Mouse (Mus musculus): ENCODE measurements around the gene Dll4. TPM values are rescaled to one million over a fixed set of nuclear protein-coding genes. Genes with fewer than 3 reads are reported as not detected.

Gene Dll4
- total RNA-seq, 2 experiments from 2014 or later: 2.3 to 4.0 TPM

- intact Hi-C loops (cut with DNase I): no loop called here
These were observed 3.7 kb downstream of the Dll4 start for GRCm38 (mm10) chr2:119329123-119329817.

GRCm38 (mm10) chr2:119330795-119331194 is 5.2 kb downstream of the Dll4 start:
- intact Hi-C loops (cut with DNase I): no loop called here

More at GRCm38 (mm10) chr2:119329123-119329817, 3.7 kb downstream of the Dll4 start:
- DNase-seq (ENCODE audit: low spot score in 2 of 2): no peak

GRCm38 (mm10) chr2:119332177-119332661 is 6.6 kb downstream of the Dll4 start:
- intact Hi-C loops (cut with DNase I): no loop called here
- DNase-seq (ENCODE audit: low spot score in 2 of 2): no peak

More at GRCm38 (mm10) chr2:119330795-119331194, 5.2 kb downstream of the Dll4 start:
- no peak for DNase-seq (ENCODE audit: low spot score in 2 of 2)

- no peak for DNase-seq (ENCODE audit: low spot score in 2 of 2)
- intact Hi-C loops (cut with DNase I): no loop called here
These were observed 8.6 kb downstream of the Dll4 start for GRCm38 (mm10) chr2:119334135-119334534.

- intact Hi-C loops (cut with DNase I): no loop called here
- no peak for DNase-seq (ENCODE audit: low spot score in 2 of 2)
These were observed 9.5 kb downstream of the Dll4 start for GRCm38 (mm10) chr2:119334964-119335525.

GRCm38 (mm10) chr2:119335535-119335934 is 10.0 kb downstream of the Dll4 start:
- DNase-seq (ENCODE audit: low spot score in 2 of 2): no peak
- intact Hi-C loops (cut with DNase I): no loop called here

- no peak for DNase-seq (ENCODE audit: low spot score in 2 of 2)
- intact Hi-C loops (cut with DNase I): no loop called here
These were observed 10.4 kb downstream of the Dll4 start for GRCm38 (mm10) chr2:119336002-119336401.

- DNase-seq (ENCODE audit: low spot score in 2 of 2): no peak
- intact Hi-C loops (cut with DNase I): no loop called here
These were observed 10.9 kb downstream of the Dll4 start for GRCm38 (mm10) chr2:119336470-119336869.

- peak; percentile 73 to 81 for DNase-seq (ENCODE audit: low spot score in 2 of 2)
- intact Hi-C loops (cut with DNase I): loop anchor here (2.0 kb wide), 1 partner anchor 77 kb away; no protein-coding TSS in a partner anchor
These were observed 12.1 kb downstream of the Dll4 start for GRCm38 (mm10) chr2:119337425-119338265.

- DNase-seq (ENCODE audit: low spot score in 2 of 2): no peak
- intact Hi-C loops (cut with DNase I): no loop called here
These were observed 19.1 kb downstream of the Dll4 start for GRCm38 (mm10) chr2:119344537-119345138.

GRCm38 (mm10) chr2:119350555-119351486 is 25.2 kb downstream of the Dll4 start, which contains the start of gene Chac1:
TSS of gene Chac1 (plus strand) at chr2:119351229.
- intact Hi-C loops (cut with DNase I): no loop called here
- DNase-seq (ENCODE audit: low spot score in 2 of 2): peak; percentile 96 to 98

GRCm38 (mm10) chr2:119353707-119354106 is 28.1 kb downstream of the Dll4 start:
- no peak for DNase-seq (ENCODE audit: low spot score in 2 of 2)
- intact Hi-C loops (cut with DNase I): no loop called here

- intact Hi-C loops (cut with DNase I): no loop called here
These were observed 29.5 kb downstream of the Dll4 start for GRCm38 (mm10) chr2:119355089-119355488.

GRCm38 (mm10) chr2:119355651-119356050 is 30.1 kb downstream of the Dll4 start:
- intact Hi-C loops (cut with DNase I): no loop called here
- DNase-seq (ENCODE audit: low spot score in 2 of 2): no peak

More at GRCm38 (mm10) chr2:119355089-119355488, 29.5 kb downstream of the Dll4 start:
- DNase-seq (ENCODE audit: low spot score in 2 of 2): peak in 1 of 2 experiments; percentile 11

GRCm38 (mm10) chr2:119356310-119356709 is 30.7 kb downstream of the Dll4 start:
- intact Hi-C loops (cut with DNase I): no loop called here
- no peak for DNase-seq (ENCODE audit: low spot score in 2 of 2)

- no peak for DNase-seq (ENCODE audit: low spot score in 2 of 2)
- intact Hi-C loops (cut with DNase I): no loop called here
These were observed 31.2 kb downstream of the Dll4 start for GRCm38 (mm10) chr2:119356805-119357204.

GRCm38 (mm10) chr2:119358249-119358648 is 32.7 kb downstream of the Dll4 start:
- intact Hi-C loops (cut with DNase I): no loop called here

GRCm38 (mm10) chr2:119359721-119360291 is 34.2 kb downstream of the Dll4 start:
- no peak for DNase-seq (ENCODE audit: low spot score in 2 of 2)
- intact Hi-C loops (cut with DNase I): no loop called here

More at GRCm38 (mm10) chr2:119358249-119358648, 32.7 kb downstream of the Dll4 start:
- no peak for DNase-seq (ENCODE audit: low spot score in 2 of 2)
